Mouse (Mus musculus) liver, embryonic 14.5 days (tissue): Measurements from ENCODE around the gene Bcl10. TPM values are rescaled to one million over a fixed set of nuclear protein-coding genes. Genes with fewer than 3 reads are reported as not detected.

Experiments used
- ATAC-seq: fragments of 200-750 bp; cut with Nextera tagmentation; 2 replicates; pipeline ENCODE4 v1.8.0; 2017; ENCODE audit warnings: moderate number of reproducible peaks, mild to moderate bottlenecking, moderate library complexity; ENCODE audit not compliant: insufficient read depth
- DNase-seq, 3 experiments: peaks; one replicate each; pipeline ENCODE4 v3.0.0-alpha.2; 2012 to 2013; ENCODE audit warnings: low read depth in 3 of 3, low spot score in 3 of 3
- H3K27ac ChIP-seq: fragments of 300-500 bp; sonication (generic); 2 replicates; pipeline ENCODE4 v1.5.1; 2014; ENCODE audit warnings: moderate library complexity, mild to moderate bottlenecking, control low read depth, inconsistent platforms
- H3K27me3 ChIP-seq: fragments of 300-500 bp; sonication (generic); 2 replicates; pipeline ENCODE4 v1.6.1; 2014; ENCODE audit warnings: mild to moderate bottlenecking, low read length, moderate library complexity; ENCODE audit not compliant: control insufficient read depth, insufficient read depth
- H3K36me3 ChIP-seq: fragments of 300-500 bp; sonication (generic); replicated peaks from 2 replicates; pipeline ENCODE4 v1.6.1; 2014; ENCODE audit warnings: low read depth; ENCODE audit not compliant: control insufficient read depth, insufficient read depth
- H3K4me1 ChIP-seq, 2 experiments: fragments of 200-500 bp in 1 of 2; fragments of 300-500 bp in 1 of 2; sonication (generic) in 1 of 2; replicated peaks; 2 replicates each; pipeline ENCODE4 v1.6.1; 2012 to 2014; ENCODE audit warnings: antibody characterized with exemption in 1 of 2, inconsistent platforms in 1 of 2, low read length in 1 of 2; ENCODE audit not compliant: control insufficient read depth in 2 of 2, insufficient read depth in 2 of 2
- H3K4me2 ChIP-seq: fragments of 300-500 bp; sonication (generic); 2 replicates; pipeline ENCODE4 v1.6.1; 2014; ENCODE audit warnings: low read depth, mild to moderate bottlenecking, control low read depth, moderate library complexity
- H3K4me3 ChIP-seq, 2 experiments: fragments of 200-500 bp in 1 of 2; fragments of 300-500 bp in 1 of 2; sonication (generic) in 1 of 2; 2 replicates each; pipeline ENCODE4 v1.5.1; 2012 to 2014; ENCODE audit warnings: low read depth in 2 of 2, low read length in 2 of 2, mild to moderate bottlenecking in 2 of 2, control low read depth in 1 of 2, inconsistent platforms in 1 of 2, moderate library complexity in 1 of 2; ENCODE audit not compliant: insufficient read depth in 1 of 2
- H3K9ac ChIP-seq: fragments of 300-500 bp; sonication (generic); replicated peaks from 2 replicates; pipeline ENCODE4 v1.6.1; 2014; ENCODE audit warnings: mild to moderate bottlenecking, control low read depth, moderate library complexity
- H3K9me3 ChIP-seq: fragments of 300-500 bp; sonication (generic); 2 replicates; pipeline ENCODE4 v1.6.1; 2016; ENCODE audit warnings: low read length, mixed read lengths; ENCODE audit not compliant: control insufficient read depth
- CTCF ChIP-seq: IDR thresholded peaks from 2 replicates; pipeline ENCODE4 v1.5.1; 2016; ENCODE audit warnings: antibody characterized with exemption, low read depth, control low read depth
- EP300 ChIP-seq: IDR thresholded peaks from 2 replicates; pipeline ENCODE4 v1.6.1; 2016; ENCODE audit warnings: antibody characterized with exemption, low read depth
- WGBS: fragments of 180-500 bp; shearing (Covaris S2); extraction: QIAGEN DNeasy Blood & Tissue Kit; methylation state at CpG from one replicate; pipeline ENCODE4 v1.1.7; 2014; ENCODE audit not compliant: insufficient replicate concordance; 5-methylcytosine and 5-hydroxymethylcytosine counted together
- polyA plus RNA-seq, 2 experiments: library from polyadenylated mRNA; depleted of rRNA in 1 of 2; stranded (reverse) in 1 of 2; unstranded in 1 of 2; fragments of >200 nt; fragmentation: Nextera tagmentation in 1 of 2; extraction: Ambion mirVana in 1 of 2; gene quantifications; 2 replicates each; pipeline versions ENCODE4 v1.2.1 to v1.2.3; 2012 to 2014

The Bcl10 gene
- polyA plus RNA-seq, 2 experiments, result 7.4 to 16.5 TPM

DNA sequence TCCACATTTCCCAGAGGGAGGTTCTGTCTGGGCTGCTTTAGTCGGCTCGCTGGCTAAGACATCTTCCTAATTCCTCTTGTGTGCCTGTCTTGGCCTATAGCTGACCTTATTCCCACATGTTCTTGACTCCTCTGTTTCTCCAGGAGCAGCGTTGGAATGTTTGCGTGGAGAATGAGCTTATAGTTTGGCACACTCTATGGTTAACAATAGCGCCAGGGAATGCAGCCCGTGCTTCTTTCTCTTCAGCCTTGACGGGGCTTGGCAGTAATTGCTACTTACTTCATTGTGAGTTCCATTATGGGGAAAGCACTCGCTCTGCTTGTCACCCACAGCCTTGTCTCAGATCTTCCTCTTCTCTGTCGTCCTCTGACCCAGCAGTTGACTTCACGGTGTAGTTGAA lies 48.9 kb downstream of the Bcl10 start:
- Histone ChIP-seq H3K4me1 (peaks cover 0 to 4% of the 10 kb centered on the region in 2 experiments; a peak in 1 of 4 replicates), H3K4me3 (no peak overlapping the region), H3K27ac (no peak overlapping the region), H3K27me3 (no peaks in the 10 kb centered on the region), H3K9ac (no peak overlapping the region), H3K36me3 (no peaks in the 10 kb centered on the region), H3K4me2 (no peak overlapping the region), H3K9me3 (no peaks in the 10 kb centered on the region)
- no peak for ATAC-seq
- WGBS, result 65% methylated on average over 10 of the region's 10 CpGs
- DNase-seq, result no peak
- TF ChIP-seq EP300 (no peak), CTCF (no peak)

- ATAC-seq (no peak), DNase-seq (no peak)
- no peak for TF ChIP-seq EP300
- no peak for TF ChIP-seq CTCF
- no peaks in the 10 kb centered on the region for H3K9me3 ChIP-seq
- no peaks in the 10 kb centered on the region for H3K36me3 ChIP-seq
- 72% methylated on average over 7 of the region's 7 CpGs for WGBS
- H3K4me2 ChIP-seq, result no peak overlapping the region
- no peak overlapping the region for H3K27ac ChIP-seq
- H3K4me3 ChIP-seq, result no peak overlapping the region
- H3K27me3 ChIP-seq, result no peaks in the 10 kb centered on the region
- H3K9ac ChIP-seq, result no peak overlapping the region
- no peaks in the 10 kb centered on the region for H3K4me1 ChIP-seq
These were observed 52.4 kb downstream of the Bcl10 start for GRCm38 (mm10) chr3:145974986-145975385.

Other genes starting within 250 kb of the Bcl10 start
- 15.6 and 15.8 TPM in 2 replicates for gene Ddah1, start 164.1 kb upstream of the Bcl10 start, polyA plus RNA-seq (2012; rRNA removed)
- gene Ddah1, start 164.1 kb upstream of the Bcl10 start, polyA plus RNA-seq (2014; fragmentation: Nextera tagmentation; extraction: Ambion mirVana), result 31.7 and 32.1 TPM in 2 replicates
- 6.2 and 7.8 TPM in 2 replicates for gene 2410004B18Rik, start 15.2 kb downstream of the Bcl10 start, polyA plus RNA-seq (2012; rRNA removed)
- gene 2410004B18Rik, start 15.2 kb downstream of the Bcl10 start, polyA plus RNA-seq (2014; fragmentation: Nextera tagmentation; extraction: Ambion mirVana), result 14.4 and 17.4 TPM in 2 replicates
- 0.53 and 0.79 TPM in 2 replicates for gene Syde2, start 65.1 kb downstream of the Bcl10 start, polyA plus RNA-seq (2012; rRNA removed)
- gene Syde2, start 65.1 kb downstream of the Bcl10 start, polyA plus RNA-seq (2014; fragmentation: Nextera tagmentation; extraction: Ambion mirVana), result 0.68 and 0.69 TPM in 2 replicates
- gene Wdr63, start 185.3 kb downstream of the Bcl10 start, polyA plus RNA-seq (2012; rRNA removed), result 0.04 TPM in 1 of 2 replicates, not detected in the other
- gene Wdr63, start 185.3 kb downstream of the Bcl10 start, polyA plus RNA-seq (2014; fragmentation: Nextera tagmentation; extraction: Ambion mirVana), result 0.15 and 0.32 TPM in 2 replicates
- gene Mcoln3, start 194.6 kb downstream of the Bcl10 start, polyA plus RNA-seq (2012; rRNA removed), result 0.05 and 0.11 TPM in 2 replicates
- 0.11 and 0.25 TPM in 2 replicates for gene Mcoln3, start 194.6 kb downstream of the Bcl10 start, polyA plus RNA-seq (2014; fragmentation: Nextera tagmentation; extraction: Ambion mirVana)
- gene Mcoln2, start 227.0 kb downstream of the Bcl10 start, polyA plus RNA-seq (2012; rRNA removed), result 4.6 and 5.9 TPM in 2 replicates
- 5.5 and 6.5 TPM in 2 replicates for gene Mcoln2, start 227.0 kb downstream of the Bcl10 start, polyA plus RNA-seq (2014; fragmentation: Nextera tagmentation; extraction: Ambion mirVana)